Mouse (Mus musculus) erythroblast, embryonic 14.5 days (primary cell): Measurements from ENCODE around the gene Ttc39b.

Experiments used
- GATA1 ChIP-seq: IDR thresholded peaks from 2 replicates; pipeline ENCODE4 v1.6.1; 2012; ENCODE audit warnings: low read length, inconsistent platforms, mixed read lengths
- TAL1 ChIP-seq: IDR thresholded peaks from 3 replicates; pipeline ENCODE4 v1.6.1; 2012; ENCODE audit warnings: low read length, inconsistent platforms, mixed read lengths

GRCm38 (mm10) chr4:83272917-83273615, 51.0 kb downstream of the Ttc39b start:
- TF ChIP-seq GATA1, result no peak
- TF ChIP-seq TAL1, result no peak
